Mouse (Mus musculus) embryo, embryonic 10.5 days (tissue): Measurements from ENCODE around the gene Clcn3.
A peak's percentile ranks its signal among the peaks of the same experiment; 100 is the strongest.

Source experiments
- DNase-seq: peaks from one replicate; pipeline ENCODE4 v3.0.0-alpha.2; 2015; ENCODE audit warnings: low spot score

Clcn3 gene

DNA sequence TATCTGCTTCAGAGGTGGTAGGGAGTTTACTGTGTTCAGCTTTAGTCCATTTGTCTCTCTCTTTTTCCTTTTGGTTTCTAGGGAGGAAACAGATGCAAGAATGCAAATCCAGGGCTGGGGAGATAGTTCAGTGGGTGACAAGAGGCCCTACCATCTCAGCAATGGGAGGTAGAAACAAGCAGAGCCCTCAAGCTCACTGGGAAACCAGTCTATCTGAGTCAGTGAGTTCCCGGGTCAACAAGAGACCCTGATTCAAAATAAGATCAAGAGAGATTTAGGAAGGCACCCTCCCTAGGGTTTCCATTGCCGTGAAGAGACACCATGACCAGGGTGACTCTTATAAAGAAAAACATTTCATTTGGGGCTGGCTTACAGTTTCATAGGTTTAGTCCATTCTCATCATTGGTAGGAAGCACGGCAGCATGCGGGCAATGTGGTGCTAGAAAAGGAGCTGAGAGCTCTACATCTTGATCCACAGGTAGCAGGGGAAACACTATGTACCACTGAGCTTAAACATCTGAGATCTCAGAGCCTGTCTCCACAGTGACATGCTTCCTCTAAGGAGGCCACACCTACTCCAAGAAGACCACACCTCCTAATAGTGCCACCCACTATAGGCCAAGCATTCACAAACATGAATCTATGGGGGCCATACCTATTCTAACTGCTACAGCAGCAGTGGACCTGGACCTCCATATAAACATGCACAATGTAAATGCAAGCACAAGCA, 114.7 kb downstream of the Clcn3 start:
- no peak for DNase-seq

DNA sequence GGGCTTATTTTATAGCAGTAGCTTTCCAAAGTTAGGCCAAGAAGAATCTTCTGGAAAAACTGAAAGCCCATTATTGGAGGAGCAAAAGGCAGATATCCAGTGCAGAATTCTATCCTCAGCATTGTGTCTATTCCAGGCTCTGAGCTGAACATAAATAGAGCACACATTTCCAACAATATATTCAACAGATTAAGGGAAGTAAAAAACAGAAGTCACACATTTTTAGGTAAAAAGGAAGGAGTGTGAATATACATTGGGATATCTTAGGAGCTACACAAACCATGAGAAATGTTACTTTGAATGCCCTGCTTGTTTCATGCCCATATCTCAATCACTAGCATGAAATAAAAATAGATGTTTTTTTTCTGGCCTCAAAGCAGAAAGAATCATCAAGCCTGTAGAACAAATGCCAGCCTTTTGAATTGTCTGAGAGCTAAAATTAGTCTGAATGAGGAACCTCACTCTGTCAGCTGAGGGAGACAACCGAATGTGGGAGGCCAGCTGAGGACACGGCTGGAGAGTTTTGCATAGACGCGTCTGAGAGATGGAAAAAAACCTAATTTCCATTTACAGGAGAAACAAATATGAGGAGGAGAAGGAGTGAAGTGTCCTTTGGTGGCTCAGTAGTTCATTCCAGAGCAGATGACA, 115.5 kb downstream of the Clcn3 start:
- DNase-seq: no peak

DNA sequence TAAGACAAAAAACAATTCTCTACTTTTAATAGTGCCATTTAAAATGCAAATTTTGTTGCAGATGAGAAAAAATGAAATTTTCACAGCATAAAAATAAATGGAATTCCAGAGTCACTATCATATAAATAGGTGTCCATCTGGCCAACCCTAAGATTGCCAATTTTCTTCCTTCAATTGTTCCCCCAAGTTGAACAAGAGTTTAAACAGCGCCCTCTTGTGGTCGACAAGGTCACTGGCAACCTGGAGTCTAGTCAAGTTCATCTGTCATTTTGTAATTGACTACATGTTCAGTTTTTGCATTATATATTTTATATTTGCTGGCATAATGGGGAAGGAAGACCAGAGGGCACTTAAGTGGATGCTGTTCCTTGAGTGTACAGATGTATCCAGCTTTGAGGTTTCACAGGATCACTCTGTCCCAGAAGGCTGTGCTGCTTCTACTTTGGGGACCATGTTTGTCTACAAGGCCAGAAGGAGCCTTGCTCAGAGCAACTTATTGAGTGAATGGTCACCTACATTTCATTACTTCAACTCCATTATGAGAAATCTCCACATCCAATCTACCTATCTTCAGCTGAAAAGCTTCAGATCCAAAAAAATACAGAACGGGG, 117.5 kb downstream of the Clcn3 start:
- DNase-seq: peak; percentile 87

DNA sequence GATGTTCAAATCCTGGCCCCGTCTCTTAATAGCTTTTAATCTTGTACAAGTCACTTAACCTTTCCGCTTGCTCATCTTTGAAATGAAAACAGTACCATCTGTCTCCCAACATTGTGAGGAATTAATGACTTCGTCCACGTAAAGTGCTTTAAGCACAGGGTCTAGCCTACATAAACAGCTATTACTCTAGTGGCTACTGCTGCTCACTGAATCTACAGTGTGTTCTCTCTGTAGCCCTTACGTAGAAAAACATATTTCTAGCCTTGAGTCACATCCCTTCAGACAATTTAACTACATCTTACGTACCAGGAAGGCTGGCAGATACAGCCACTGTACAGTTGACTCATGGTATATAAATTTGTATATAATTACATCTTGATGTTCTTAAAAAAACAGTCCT, 118.2 kb downstream of the Clcn3 start:
- DNase-seq: no peak

DNA sequence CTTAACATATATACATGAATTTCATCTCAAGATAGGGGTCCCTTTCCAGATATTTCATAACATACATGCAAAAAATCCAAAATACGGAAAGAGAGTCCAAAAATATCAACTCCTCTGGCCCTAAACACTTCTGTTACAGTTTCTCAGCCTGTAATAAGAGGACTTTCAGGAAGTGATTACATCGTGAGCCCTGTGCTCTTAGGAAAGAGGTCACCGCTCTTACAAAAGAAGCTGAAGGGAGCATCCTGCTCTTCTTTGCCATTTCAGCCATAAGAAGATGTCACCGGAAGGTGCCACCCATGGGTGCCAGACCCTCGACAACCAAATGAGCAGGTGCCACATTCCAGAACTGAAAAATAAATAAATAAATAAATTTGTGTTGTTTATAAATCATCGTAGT, 121.3 kb downstream of the Clcn3 start:
- no peak for DNase-seq

DNA sequence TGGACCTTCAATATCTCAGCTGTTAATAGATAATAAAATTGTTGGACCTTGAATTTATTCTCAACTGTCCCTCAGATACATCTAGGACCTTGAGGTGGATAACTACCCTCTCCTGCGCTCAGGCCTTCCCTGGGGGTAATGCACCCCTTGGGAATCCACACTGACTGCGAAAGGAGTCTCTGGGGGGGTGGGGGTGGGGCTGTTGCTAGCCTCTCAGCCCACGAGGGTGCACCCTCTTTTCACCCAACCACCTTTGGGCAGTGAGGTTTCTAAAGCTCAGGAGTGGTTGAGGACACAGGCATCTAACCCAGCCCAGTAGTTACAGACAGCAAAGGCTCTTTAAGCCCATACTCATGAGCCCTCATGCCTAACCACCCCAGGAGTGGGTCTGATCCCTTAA, 122.4 kb downstream of the Clcn3 start:
- no peak for DNase-seq
